Mouse (Mus musculus) CH12.LX (cell line): ENCODE results near the gene Gbp5. TPM values are rescaled to one million over a fixed set of nuclear protein-coding genes. Genes with fewer than 3 reads are reported as not detected.

ENCODE experiments used
- DNase-seq: peaks from one replicate; pipeline ENCODE4 v3.0.0-alpha.2; 2013; ENCODE audit errors: extremely low read depth
- H3K27ac ChIP-seq: 2 replicates; pipeline ENCODE4 v1.5.1; 2012; ENCODE audit warnings: low read depth, mild to moderate bottlenecking, control low read depth, moderate library complexity; ENCODE audit not compliant: insufficient read depth
- H3K27me3 ChIP-seq: replicated peaks from 2 replicates; pipeline ENCODE3; 2012; ENCODE audit warnings: inconsistent platforms
- H3K36me3 ChIP-seq, 2 experiments: replicated peaks in 1 of 2; 2 replicates each; pipeline versions ENCODE3 to v1.6.1; 2012; ENCODE audit warnings: inconsistent platforms in 1 of 2, low read length in 1 of 2, mild to moderate bottlenecking in 1 of 2, mixed read lengths in 1 of 2, moderate library complexity in 1 of 2; ENCODE audit not compliant: control insufficient read depth in 1 of 2, insufficient read depth in 1 of 2
- H3K4me1 ChIP-seq, 2 experiments: 2 replicates each; pipeline ENCODE4 v1.6.1; 2012; ENCODE audit warnings: inconsistent platforms in 1 of 2, moderate library complexity in 1 of 2; ENCODE audit not compliant: insufficient read depth in 2 of 2, control insufficient read depth in 1 of 2
- H3K4me2 ChIP-seq: 2 replicates; pipeline ENCODE4 v1.6.1; 2012; ENCODE audit warnings: low read depth, mild to moderate bottlenecking, control low read depth; ENCODE audit not compliant: poor library complexity, insufficient read depth, severe bottlenecking
- H3K4me3 ChIP-seq, 3 experiments: fragments of 150-350 bp in 1 of 3; sonication (generic) in 1 of 3; replicated peaks in 1 of 3; 2 replicates each; pipeline versions ENCODE3 to v1.5.1; 2011 to 2012; ENCODE audit warnings: low read depth in 2 of 3, low read length in 2 of 3, mild to moderate bottlenecking in 2 of 3, moderate library complexity in 2 of 3, control low read depth in 1 of 3, improper control_type of control experiment in 1 of 3, inconsistent platforms in 1 of 3, mixed read lengths in 1 of 3; ENCODE audit not compliant: poor library complexity in 1 of 3
- H3K79me2 ChIP-seq: replicated peaks from 2 replicates; pipeline ENCODE4 v1.6.1; 2012; ENCODE audit warnings: mild to moderate bottlenecking, moderate library complexity; ENCODE audit not compliant: control insufficient read depth, poor library complexity, insufficient read depth, severe bottlenecking; ENCODE audit errors: extremely low read depth
- H3K9ac ChIP-seq: 2 replicates; pipeline ENCODE4 v1.6.1; 2012; ENCODE audit warnings: low read depth, mild to moderate bottlenecking, control low read depth, moderate library complexity; ENCODE audit not compliant: insufficient read depth
- H3K9me3 ChIP-seq: replicated peaks from 2 replicates; pipeline ENCODE3; 2012; ENCODE audit warnings: low read length, inconsistent platforms, mixed read lengths
- ELF1 ChIP-seq: IDR thresholded peaks from 2 replicates; pipeline ENCODE4 v1.6.1; 2014; ENCODE audit warnings: low read depth, mild to moderate bottlenecking, inconsistent platforms, low read length, improper control_type of control experiment
- HCFC1 ChIP-seq: IDR thresholded peaks from 2 replicates; pipeline ENCODE4 v1.6.1; 2012; ENCODE audit warnings: low read depth, mild to moderate bottlenecking, inconsistent platforms, low read length, improper control_type of control experiment
- MAFK ChIP-seq: IDR thresholded peaks from 2 replicates; pipeline ENCODE4 v1.6.1; 2011; ENCODE audit warnings: low read length, improper control_type of control experiment; ENCODE audit not compliant: insufficient replicate concordance
- MAX ChIP-seq: IDR thresholded peaks from 2 replicates; pipeline ENCODE4 v1.6.1; 2011; ENCODE audit warnings: low read length, improper control_type of control experiment
- MEF2A ChIP-seq: IDR thresholded peaks from 2 replicates; pipeline ENCODE4 v1.6.1; 2014; ENCODE audit warnings: low read depth, mild to moderate bottlenecking, inconsistent platforms, low read length, improper control_type of control experiment, borderline replicate concordance
- MXI1 ChIP-seq: IDR thresholded peaks from 2 replicates; pipeline ENCODE4 v1.6.1; 2011; ENCODE audit warnings: mild to moderate bottlenecking, low read depth, low read length, improper control_type of control experiment
- NELFE ChIP-seq: IDR thresholded peaks from 2 replicates; pipeline ENCODE4 v1.6.1; 2011; ENCODE audit warnings: low read depth, low read length, improper control_type of control experiment
- NRF1 ChIP-seq: IDR thresholded peaks from 2 replicates; pipeline ENCODE4 v1.6.1; 2014; ENCODE audit warnings: low read depth, mild to moderate bottlenecking, inconsistent platforms, low read length, improper control_type of control experiment, moderate library complexity
- PAX5 ChIP-seq: IDR thresholded peaks from 2 replicates; pipeline ENCODE4 v1.6.1; 2012; ENCODE audit warnings: low read length, inconsistent platforms, mixed read lengths
- POLR2A ChIP-seq: IDR thresholded peaks from 2 replicates; pipeline ENCODE4 v1.6.1; 2011; ENCODE audit warnings: low read depth, mild to moderate bottlenecking, improper control_type of control experiment, low read length
- POLR2AphosphoS2 ChIP-seq: IDR thresholded peaks from 2 replicates; pipeline ENCODE4 v1.6.1; 2011; ENCODE audit warnings: low read depth, low read length, improper control_type of control experiment
- RCOR1 ChIP-seq: conservative IDR thresholded peaks from 2 replicates; pipeline ENCODE4 v1.6.1; 2012; ENCODE audit warnings: low read depth, mild to moderate bottlenecking, inconsistent platforms, low read length, improper control_type of control experiment
- SIN3A ChIP-seq: IDR thresholded peaks from 2 replicates; pipeline ENCODE4 v1.6.1; 2012; ENCODE audit warnings: low read length, improper control_type of control experiment, inconsistent platforms
- USF1 ChIP-seq: IDR thresholded peaks from 2 replicates; pipeline ENCODE4 v1.6.1; 2014; ENCODE audit warnings: low read depth, mild to moderate bottlenecking, inconsistent platforms, low read length, improper control_type of control experiment
- ZC3H11A ChIP-seq: IDR thresholded peaks from 2 replicates; pipeline ENCODE4 v1.6.1; 2012; ENCODE audit warnings: low read depth, mild to moderate bottlenecking, inconsistent platforms, low read length, improper control_type of control experiment
- ZMIZ1 ChIP-seq: IDR thresholded peaks from 2 replicates; pipeline ENCODE4 v1.6.1; 2012; ENCODE audit warnings: low read depth, mild to moderate bottlenecking, inconsistent platforms, low read length, improper control_type of control experiment
- ZNF384 ChIP-seq: IDR thresholded peaks from 2 replicates; pipeline ENCODE4 v1.6.1; 2012; ENCODE audit warnings: low read depth, low read length, improper control_type of control experiment, inconsistent platforms
- dilution Hi-C: fragments of 300-500 bp; cut with MboI; formaldehyde crosslinking; loops from 2 replicates; pipeline ENCODE4 v1.14.3; 2020; ENCODE audit warnings: low sequenced_read_pairs; ENCODE audit not compliant: extremely low pct_unique_long_range_greater_than_20kb, extremely low pct_ligation_motif_present
- in situ Hi-C: fragments of 300-500 bp; cut with MboI; formaldehyde crosslinking; loops from 3 replicates; pipeline ENCODE4 v1.14.3; 2019; ENCODE audit warnings: low sequenced_read_pairs, low pct_ligation_motif_present, low pct_unique_long_range_greater_than_20kb, mixed read lengths
- polyA plus RNA-seq: library from polyadenylated mRNA; unstranded; fragments of >175 nt; gene quantifications from 2 replicates; pipeline ENCODE4 v1.2.1, GENCODE M21; 2012; ENCODE audit warnings: low read depth; ENCODE audit not compliant: insufficient read length
- total RNA-seq, 2 experiments: library from RNA; depleted of rRNA; stranded (reverse); fragments of 300-350 nt in 1 of 2; fragments of >200 nt in 1 of 2; gene quantifications; 2 replicates each; pipeline ENCODE4 v1.2.3; 2012 to 2014

Gbp5 gene
- total and polyA plus RNA-seq, 3 experiments: 1.3 to 16.1 (median 4.8) TPM

DNA sequence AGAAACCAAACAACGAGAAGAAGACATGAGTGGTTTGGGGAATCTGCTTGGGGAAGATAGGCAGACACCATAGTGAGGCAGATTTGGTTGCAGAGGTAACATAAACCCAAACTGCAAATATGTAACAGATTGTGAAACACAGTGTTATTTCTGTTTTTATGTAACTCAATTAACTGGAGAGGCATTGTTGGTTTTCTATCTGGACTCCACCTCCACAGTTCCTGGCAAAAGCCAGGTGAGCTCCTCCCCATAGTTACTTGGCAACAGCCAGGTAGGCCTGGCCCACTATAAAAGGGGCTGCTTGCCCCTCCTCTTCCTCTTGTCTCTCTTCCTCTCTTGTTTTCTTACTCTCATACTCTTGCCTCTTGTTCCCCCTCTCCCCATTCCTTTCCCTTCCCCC, 60.8 kb downstream of the Gbp5 start:
- no peak for DNase-seq
- H3K9me3 ChIP-seq: no peaks in the 10 kb centered on the region
- H3K27me3 ChIP-seq: no peaks in the 10 kb centered on the region
- H3K36me3 ChIP-seq: no peaks in the 10 kb centered on the region
- in situ Hi-C loops: no loop called here
- no peak overlapping the region for H3K27ac ChIP-seq
- no peak for TF ChIP-seq ELF1
- TF ChIP-seq MAX: no peak
- TF ChIP-seq ZNF384: no peak
- no peak for TF ChIP-seq NELFE
- no peak for TF ChIP-seq POLR2A
- no peak for TF ChIP-seq ZMIZ1
- TF ChIP-seq RCOR1: no peak
- no peak for TF ChIP-seq ZC3H11A
- no peak for TF ChIP-seq HCFC1
- no peak for TF ChIP-seq POLR2AphosphoS2
- TF ChIP-seq SIN3A: no peak
- TF ChIP-seq NRF1: no peak
- TF ChIP-seq MEF2A: no peak
- TF ChIP-seq, all 38 proteins: peak for 0
- dilution Hi-C loops: no loop called here
- peaks cover 9 to 32% of the 10 kb centered on the region in 2 experiments for H3K4me1 ChIP-seq
- H3K4me3 ChIP-seq: no peak overlapping the region
- H3K4me2 ChIP-seq: no peak overlapping the region
- H3K9ac ChIP-seq: no peak overlapping the region
- H3K79me2 ChIP-seq: no peaks in the 10 kb centered on the region

DNA sequence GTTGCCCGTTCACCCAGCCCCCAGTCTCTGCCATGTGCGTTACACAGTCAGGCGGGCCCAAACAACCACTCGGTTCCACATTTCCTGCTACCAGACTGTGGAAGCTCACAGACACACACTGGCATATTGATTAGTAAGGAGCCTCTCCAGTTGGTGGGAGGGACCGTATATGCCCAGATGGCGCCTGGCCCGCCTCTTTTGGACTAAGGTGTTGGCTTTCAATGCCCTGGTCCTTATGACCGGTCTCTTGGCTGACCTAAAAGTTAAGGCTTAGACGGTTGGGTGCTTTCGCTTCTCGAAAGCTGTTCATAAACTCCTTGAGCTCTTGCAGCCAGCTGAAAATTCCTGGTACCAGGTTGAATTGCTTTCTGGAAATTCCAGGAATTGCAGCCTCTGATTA, 61.8 kb downstream of the Gbp5 start:
- Histone ChIP-seq H3K27ac (no peak overlapping the region), H3K9me3 (no peaks in the 10 kb centered on the region), H3K27me3 (no peaks in the 10 kb centered on the region), H3K4me1 (peaks cover 11 to 27% of the 10 kb centered on the region in 2 experiments), H3K4me3 (no peak overlapping the region), H3K9ac (no peak overlapping the region), H3K4me2 (no peak overlapping the region), H3K36me3 (no peaks in the 10 kb centered on the region), H3K79me2 (no peaks in the 10 kb centered on the region)
- in situ Hi-C loops: no loop called here
- dilution Hi-C loops: no loop called here
- TF ChIP-seq POLR2AphosphoS2: no peak
- TF ChIP-seq MXI1: no peak
- no peak for TF ChIP-seq MEF2A
- no peak for TF ChIP-seq PAX5
- no peak for TF ChIP-seq MAFK
- TF ChIP-seq ELF1: no peak
- no peak for TF ChIP-seq ZNF384
- TF ChIP-seq NELFE: no peak
- TF ChIP-seq USF1: no peak
- no peak for DNase-seq
